Mouse (Mus musculus) cerebellum, adult 2 months (tissue): ENCODE measurements around the gene Sp2.

Experiments
- CTCF ChIP-seq: fragments of 200-500 bp; IDR thresholded peaks from 2 replicates; pipeline ENCODE4 v1.5.1; 2011; ENCODE audit warnings: low read depth, mild to moderate bottlenecking, control low read depth, low read length, moderate library complexity, borderline replicate concordance; ENCODE audit not compliant: insufficient read depth
- POLR2A ChIP-seq: fragments of 200-500 bp; IDR thresholded peaks from 2 replicates; pipeline ENCODE4 v1.6.1; 2011; ENCODE audit warnings: low read length, control low read depth, borderline replicate concordance; ENCODE audit not compliant: insufficient read depth

- TF ChIP-seq POLR2A (no peak), CTCF (no peak)
These were observed 24.5 kb upstream of the Sp2 start for GRCm38 (mm10) chr11:97007093-97007794.
